Mouse (Mus musculus) spleen, embryonic (tissue): ENCODE data around the gene Atp7a.

Experiments used
- CTCF ChIA-PET: fragments of 350-600 bp; sonication (Branson Sonifier 250); formaldehyde crosslinking; loops from one replicate; lab custom pipeline; 2022; lab: Charles Lee

Gene Atp7a

GRCm38 (mm10) chrX:106080811-106081443 is 53.9 kb downstream of the Atp7a start:
- CTCF ChIA-PET: no interaction called here

DNA sequence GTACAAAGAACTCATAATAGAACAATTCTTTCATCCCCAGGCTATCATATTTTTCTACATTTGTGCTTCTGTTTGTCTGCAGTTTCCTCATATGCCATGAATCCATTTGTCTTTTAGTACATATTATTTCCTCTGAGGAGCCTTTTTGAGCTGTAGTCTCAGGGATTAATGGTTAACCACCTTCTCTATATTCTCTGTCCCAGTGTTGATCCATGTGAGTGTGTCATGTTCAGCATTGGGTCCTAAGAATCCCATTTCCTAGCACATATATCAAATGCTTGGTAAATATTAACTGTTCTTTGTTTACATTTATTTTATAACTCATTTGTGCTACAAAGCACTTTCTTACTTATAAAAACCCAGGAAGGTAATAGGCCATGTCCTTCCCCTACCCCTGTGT is 55.4 kb downstream of the Atp7a start:
- CTCF ChIA-PET: no interaction called here

- CTCF ChIA-PET: no interaction called here
These were observed 58.1 kb downstream of the Atp7a start for GRCm38 (mm10) chrX:106085132-106085531.

DNA sequence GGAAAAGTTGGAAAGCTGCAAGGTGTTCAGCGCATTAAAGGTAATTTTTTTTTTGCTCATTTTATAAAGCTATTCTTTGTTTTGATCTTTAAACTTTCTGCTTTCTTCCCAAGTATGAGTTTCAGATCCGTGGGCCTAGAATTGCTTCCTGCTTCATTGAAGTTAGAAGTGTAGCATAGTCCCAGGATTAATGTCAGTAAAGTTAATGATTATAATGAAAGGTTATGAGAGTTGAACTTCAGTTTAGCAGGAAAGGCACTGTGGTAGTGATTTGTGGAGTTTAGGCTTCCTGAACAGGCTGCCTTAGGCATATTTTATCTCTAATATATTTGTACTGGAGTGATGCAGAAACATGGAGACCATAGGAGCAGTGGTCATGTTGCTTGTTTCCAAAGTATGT is 58.5 kb downstream of the Atp7a start:
- CTCF ChIA-PET: no interaction called here

- CTCF ChIA-PET: no interaction called here
These were observed 65.9 kb downstream of the Atp7a start for GRCm38 (mm10) chrX:106092939-106093338.

DNA sequence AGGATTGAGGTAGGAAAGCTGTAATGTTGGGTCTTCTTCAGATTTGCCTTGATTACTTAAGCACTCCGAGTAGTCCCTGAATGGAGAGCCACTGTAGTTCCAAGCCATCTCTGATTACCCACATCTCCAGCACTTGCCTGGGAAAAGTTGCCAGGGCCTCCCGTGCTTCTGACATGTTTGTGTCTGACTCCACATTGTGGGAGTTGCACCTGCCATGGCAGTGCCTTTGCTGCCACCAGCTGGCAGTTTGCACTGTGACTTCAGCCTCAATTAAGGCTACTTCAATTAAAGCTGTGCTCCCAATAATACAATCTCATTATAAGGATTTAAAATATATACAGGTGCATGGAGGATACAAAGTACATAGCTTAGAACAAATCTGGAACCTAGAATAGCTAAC is 78.4 kb downstream of the Atp7a start:
- CTCF ChIA-PET: interaction anchor here (0.6 kb wide), 1 partner anchor 89 kb away, joined by 4 read pairs; no protein-coding TSS in a partner anchor

GRCm38 (mm10) chrX:106113881-106114280 is 86.8 kb downstream of the Atp7a start:
- CTCF ChIA-PET: no interaction called here

GRCm38 (mm10) chrX:106114674-106115073 is 87.6 kb downstream of the Atp7a start:
- CTCF ChIA-PET: no interaction called here

DNA sequence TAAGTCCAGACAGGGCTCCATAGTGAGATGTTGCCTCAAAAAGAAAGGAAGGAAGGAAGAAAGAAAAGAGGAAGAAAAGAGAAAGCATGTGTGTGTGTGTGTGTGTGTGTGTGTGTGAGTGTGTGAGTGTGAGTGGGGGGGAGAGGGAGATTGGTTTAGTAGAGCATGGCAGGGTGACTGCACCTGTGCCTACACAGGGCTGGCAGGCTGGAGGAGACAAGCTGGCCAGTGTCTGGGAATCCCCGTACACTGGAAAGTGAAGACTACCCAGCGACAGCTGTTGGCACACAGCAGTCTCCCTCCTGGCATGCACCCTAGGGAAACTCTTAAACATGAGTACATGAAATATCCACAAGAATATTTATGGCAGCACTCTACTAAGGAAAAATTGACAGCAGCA is 95.7 kb downstream of the Atp7a start:
- CTCF ChIA-PET: no interaction called here

GRCm38 (mm10) chrX:106128283-106128682 is 101.2 kb downstream of the Atp7a start:
- CTCF ChIA-PET: interaction anchor here (0.6 kb wide), 1 partner anchor 39 kb away, joined by 11 read pairs; no protein-coding TSS in a partner anchor

GRCm38 (mm10) chrX:106129877-106130276 is 102.8 kb downstream of the Atp7a start:
- CTCF ChIA-PET: no interaction called here

DNA sequence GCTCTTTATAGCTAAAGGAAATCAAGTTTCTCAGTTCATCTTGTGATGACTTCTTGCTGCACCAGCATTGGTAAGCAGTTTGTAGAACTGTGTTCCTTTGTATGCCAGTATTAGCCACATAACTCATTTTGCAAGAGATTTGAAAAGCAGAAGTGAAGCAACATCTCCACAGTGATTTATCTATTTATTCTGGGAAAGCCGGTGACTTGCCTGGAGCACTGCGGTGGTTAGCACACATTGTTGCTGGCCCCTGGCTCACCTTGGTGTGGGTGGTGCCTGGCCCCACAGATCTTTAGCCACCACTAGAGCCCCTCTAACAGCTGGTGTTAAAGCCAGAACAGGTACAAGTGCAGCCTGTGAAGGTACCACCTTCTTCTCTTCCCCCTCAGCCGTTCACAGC is 107.8 kb downstream of the Atp7a start:
- CTCF ChIA-PET: no interaction called here

DNA sequence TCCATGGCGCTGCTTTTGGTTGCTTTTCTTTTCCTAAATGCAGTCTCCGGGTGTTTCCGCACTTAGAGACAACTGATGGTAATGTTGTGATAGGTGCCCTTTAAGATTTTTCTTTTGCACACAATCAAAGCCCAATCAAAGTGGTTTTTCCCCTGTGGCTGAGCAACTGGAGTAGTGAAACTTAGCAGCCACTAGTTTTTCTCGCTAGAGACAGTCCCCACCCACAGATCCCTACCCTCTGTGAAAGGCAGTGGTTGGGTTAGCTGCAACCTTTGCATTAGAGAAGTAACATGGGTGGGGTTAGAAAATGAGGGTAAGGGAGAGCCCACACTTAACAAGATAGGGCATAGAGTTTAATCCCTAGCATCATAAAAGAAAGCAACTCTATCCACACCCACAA is 108.4 kb downstream of the Atp7a start:
- CTCF ChIA-PET: no interaction called here

DNA sequence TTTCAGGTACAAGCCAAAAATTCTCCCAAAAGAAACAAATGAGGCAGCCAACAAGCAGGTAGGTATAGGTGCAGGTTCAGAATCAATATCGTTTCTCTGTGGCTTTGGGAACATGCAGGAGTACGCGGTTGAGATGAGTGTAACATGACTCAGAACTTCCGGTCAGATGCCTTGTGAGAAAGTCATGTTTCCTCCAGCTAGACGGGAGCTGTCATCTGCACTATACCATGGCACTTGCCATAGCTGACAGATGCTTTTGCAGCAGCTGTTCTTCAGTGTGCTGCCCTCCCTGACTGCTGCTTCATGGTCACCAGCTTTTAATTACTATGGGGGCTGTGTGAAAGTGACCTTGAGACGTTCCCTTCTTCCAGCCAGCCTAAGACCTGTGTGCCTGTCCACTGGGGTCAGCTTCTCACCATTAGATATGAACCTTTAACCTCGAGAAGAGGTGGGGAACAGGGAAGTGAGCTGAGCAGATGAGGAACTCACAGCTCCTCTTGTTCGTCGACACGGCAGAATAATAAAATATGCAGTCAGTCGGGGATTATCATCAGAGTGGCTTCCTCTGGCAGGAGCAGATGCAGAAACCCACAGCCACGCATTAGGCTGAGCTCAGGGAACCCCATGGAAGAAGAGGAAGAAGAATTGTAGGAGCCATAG is 109.0 kb downstream of the Atp7a start:
- CTCF ChIA-PET: no interaction called here

DNA sequence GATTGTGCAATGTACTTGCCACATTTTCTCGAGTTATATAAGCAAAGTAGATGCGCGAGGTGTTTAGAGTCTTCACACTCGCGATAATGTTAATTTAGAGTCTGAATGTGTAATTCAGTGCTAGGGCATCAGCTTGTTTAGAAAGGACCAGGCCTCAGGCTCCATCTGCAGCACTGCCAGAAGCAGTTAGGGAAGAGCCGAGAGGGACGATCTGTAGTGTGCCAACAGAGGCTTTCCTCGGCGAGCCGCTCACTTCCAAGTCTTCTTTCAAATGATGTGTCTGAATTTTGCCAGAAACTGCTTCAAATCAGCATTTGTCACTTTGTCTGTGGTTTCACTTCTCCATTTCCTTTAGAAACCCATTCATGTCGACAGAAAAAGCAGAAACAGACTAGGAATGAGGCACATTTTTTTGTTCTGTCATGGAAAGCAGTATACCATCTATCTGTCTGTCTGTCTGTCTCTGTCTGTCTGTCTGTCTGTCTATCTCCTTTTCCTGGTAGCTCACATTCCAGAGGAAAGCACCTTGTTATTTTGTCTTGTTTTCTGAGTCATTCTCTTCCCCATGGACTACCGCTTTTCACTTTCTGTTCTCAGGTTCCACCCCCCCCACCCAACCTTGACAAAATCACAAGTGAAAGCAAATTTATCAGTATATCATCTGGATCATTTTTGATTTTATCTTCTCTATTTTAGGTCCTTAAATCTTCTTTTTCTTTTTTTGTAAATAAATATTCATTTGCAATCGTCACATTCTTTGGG is 112.4 kb downstream of the Atp7a start:
- CTCF ChIA-PET: interaction anchor here (0.8 kb wide), 1 partner anchor 40 kb away, joined by 3 read pairs; no protein-coding TSS in a partner anchor

GRCm38 (mm10) chrX:106142936-106143335 is 115.9 kb downstream of the Atp7a start, which contains the start of gene Tlr13:
TSS of gene Tlr13 (plus strand) at chrX:106143204.
- CTCF ChIA-PET: no interaction called here

GRCm38 (mm10) chrX:106148185-106148584 is 121.1 kb downstream of the Atp7a start:
- CTCF ChIA-PET: no interaction called here

DNA sequence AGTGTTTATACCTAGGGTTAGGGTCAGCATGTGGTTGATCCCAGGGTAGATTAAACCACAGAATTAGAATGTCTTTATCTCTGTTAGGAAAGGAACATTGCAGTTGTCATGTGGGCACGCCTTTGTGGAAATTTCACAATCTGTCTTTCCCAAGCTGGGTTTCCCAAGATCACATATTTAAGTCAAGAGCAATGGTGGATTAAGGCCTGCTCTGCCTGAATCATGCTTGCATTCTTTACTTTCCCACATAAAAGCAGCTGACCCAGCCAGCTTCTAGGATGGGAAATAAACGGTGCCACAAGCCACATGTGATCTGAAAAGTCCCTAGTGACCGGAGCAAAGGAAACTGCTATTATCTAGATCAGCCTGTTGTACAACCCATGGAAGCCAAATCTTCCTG is 122.4 kb downstream of the Atp7a start:
- CTCF ChIA-PET: no interaction called here

DNA sequence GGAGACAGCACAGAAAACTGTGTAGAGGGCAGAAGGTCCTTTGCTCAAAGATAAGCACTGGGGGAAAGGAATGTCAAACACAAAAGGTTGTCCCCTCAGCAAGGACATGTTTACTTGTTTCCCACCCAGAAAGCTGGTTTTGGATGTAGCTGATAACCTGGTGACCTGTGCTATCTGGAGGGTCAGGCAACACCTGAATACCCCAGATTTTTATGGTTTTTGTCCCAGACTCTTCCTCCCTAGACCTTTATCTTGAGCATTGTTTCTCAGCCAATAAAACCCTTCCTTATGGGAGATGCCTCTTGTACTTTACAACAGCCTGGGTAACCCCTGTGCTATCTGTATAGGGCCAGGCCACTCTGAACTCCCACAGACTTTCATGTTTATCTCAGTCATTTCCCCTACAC is 127.1 kb downstream of the Atp7a start:
- CTCF ChIA-PET: no interaction called here

GRCm38 (mm10) chrX:106155892-106156291 is 128.8 kb downstream of the Atp7a start:
- CTCF ChIA-PET: no interaction called here

DNA sequence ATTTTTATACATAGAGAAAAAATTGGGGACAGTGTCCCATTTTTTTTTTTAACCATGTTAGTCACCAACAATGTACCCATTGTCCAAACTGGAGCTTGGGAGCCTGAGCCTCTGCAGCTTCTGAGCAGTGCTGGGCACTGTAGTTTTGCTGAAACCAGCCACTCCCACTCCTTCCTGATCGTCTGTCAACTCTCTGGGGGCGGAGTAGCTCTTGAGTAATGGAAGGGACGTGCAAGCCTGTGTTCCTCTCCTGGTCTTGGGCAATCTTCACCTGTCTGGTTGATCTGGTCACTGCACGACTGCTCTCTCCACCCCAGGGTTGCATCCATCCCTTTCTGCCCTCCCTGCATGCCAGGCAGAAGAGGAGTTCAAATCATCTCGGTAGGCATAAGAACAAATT is 136.9 kb downstream of the Atp7a start:
- CTCF ChIA-PET: interaction anchor here (0.5 kb wide), 1 partner anchor 269 kb away, joined by 4 read pairs; no protein-coding TSS in a partner anchor

- CTCF ChIA-PET: interaction anchor here (0.5 kb wide), 1 partner anchor 270 kb away, joined by 4 read pairs; no protein-coding TSS in a partner anchor
These were observed 137.5 kb downstream of the Atp7a start for GRCm38 (mm10) chrX:106164555-106164954.
